Mouse (Mus musculus) midbrain, postnatal 0 days (tissue): ENCODE measurements at regions not wholly inside any gene's neighbourhood (a gene's known extent, or its start where the extent isn't known, plus 50 kb on each side); places are given as distances from the start of the nearest gene placed in this dataset.

ENCODE experiments used
- ATAC-seq: fragments of 200-750 bp; cut with Nextera tagmentation; 2 replicates; pipeline ENCODE4 v1.8.0; 2017; ENCODE audit warnings: moderate number of reproducible peaks, mild to moderate bottlenecking, moderate TSS enrichment, moderate library complexity; ENCODE audit not compliant: low FRiP score
- DNase-seq: peaks from one replicate; pipeline ENCODE4 v3.0.0-alpha.2; 2015; ENCODE audit warnings: low spot score
- H3K27ac ChIP-seq: fragments of 300-500 bp; sonication (generic); 2 replicates; pipeline ENCODE4 v1.5.1; 2014; ENCODE audit warnings: low read depth, mild to moderate bottlenecking, low read length, mixed read lengths
- H3K27me3 ChIP-seq: fragments of 300-500 bp; sonication (generic); 2 replicates; pipeline ENCODE4 v1.6.1; 2014; ENCODE audit warnings: low read length, control low read depth, mixed read lengths; ENCODE audit not compliant: insufficient read depth
- H3K36me3 ChIP-seq: fragments of 300-500 bp; sonication (generic); 2 replicates; pipeline ENCODE4 v1.6.1; 2014; ENCODE audit warnings: low read length, control low read depth, mixed read lengths; ENCODE audit not compliant: insufficient read depth
- H3K4me1 ChIP-seq: fragments of 300-500 bp; sonication (generic); 2 replicates; pipeline ENCODE4 v1.6.1; 2014; ENCODE audit warnings: mild to moderate bottlenecking, control low read depth, antibody characterized with exemption, low read length, mixed read lengths; ENCODE audit not compliant: insufficient read depth
- H3K4me2 ChIP-seq: fragments of 300-500 bp; sonication (generic); 2 replicates; pipeline ENCODE4 v1.6.1; 2014; ENCODE audit warnings: low read depth, mild to moderate bottlenecking, low read length, mixed read lengths; ENCODE audit not compliant: poor library complexity, severe bottlenecking
- H3K4me3 ChIP-seq: fragments of 300-500 bp; sonication (generic); 2 replicates; pipeline ENCODE4 v1.5.1; 2014; ENCODE audit warnings: low read depth, mild to moderate bottlenecking, low read length, moderate library complexity
- H3K9ac ChIP-seq: fragments of 300-500 bp; sonication (generic); replicated peaks from 2 replicates; pipeline ENCODE4 v1.6.1; 2014; ENCODE audit warnings: mild to moderate bottlenecking, low read length, moderate library complexity, mixed read lengths; ENCODE audit not compliant: poor library complexity, severe bottlenecking
- H3K9me3 ChIP-seq: fragments of 300-500 bp; sonication (generic); 2 replicates; pipeline ENCODE4 v1.6.1; 2016; ENCODE audit warnings: low read length, control low read depth
- CTCF ChIP-seq: IDR thresholded peaks from 2 replicates; pipeline ENCODE4 v1.5.1; 2016; ENCODE audit warnings: antibody characterized with exemption, mild to moderate bottlenecking
- WGBS: fragments of 180-500 bp; shearing (Covaris S2); extraction: QIAGEN DNeasy Blood & Tissue Kit; methylation state at CpG from one replicate; pipeline ENCODE4 v1.1.7; 2014; 5-methylcytosine and 5-hydroxymethylcytosine counted together

DNA sequence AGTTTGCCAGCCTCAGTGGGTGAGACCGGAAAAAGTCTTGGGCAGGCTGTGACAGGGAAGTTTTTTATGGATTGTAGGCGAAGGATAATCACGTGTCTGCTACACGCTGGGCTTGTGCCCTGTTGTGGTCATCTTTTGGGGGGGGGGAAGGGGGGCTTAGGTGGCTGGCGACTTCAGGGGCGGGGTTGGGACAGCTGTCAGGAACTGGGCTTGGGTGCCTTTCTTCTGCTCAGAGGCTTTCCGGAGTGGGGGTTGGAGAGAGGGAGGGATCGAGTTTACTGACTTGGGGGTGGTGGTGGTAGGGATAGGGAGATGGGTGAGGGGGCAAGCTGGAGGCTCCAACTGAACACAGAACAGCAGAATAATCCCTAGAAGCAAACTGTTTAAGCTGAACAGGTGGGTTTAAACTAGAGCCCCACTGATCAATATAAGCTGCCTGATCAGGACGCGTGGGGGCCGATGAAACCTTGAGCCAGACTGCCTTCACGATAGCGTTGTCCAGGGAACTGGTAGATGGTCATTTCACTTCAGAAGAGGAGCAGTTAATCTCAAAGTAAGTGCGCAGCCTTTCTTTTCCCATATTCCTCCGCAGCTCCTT lies 103.6 kb downstream of the Nucb2 start:
- Histone ChIP-seq H3K9ac (0 out of 2 replicates have a peak overlapping the region, but pooled peaks have one; percentile 39), H3K4me3 (peak overlapping the region; percentile 28), H3K36me3 (no peaks in the 10 kb centered on the region), H3K4me2 (peak overlapping the region; percentile 53), H3K9me3 (no peaks in the 10 kb centered on the region), H3K27me3 (no peaks in the 10 kb centered on the region), H3K4me1 (no peaks in the 10 kb centered on the region), H3K27ac (no peak overlapping the region)
- WGBS, result 6% methylated on average over 15 of the region's 15 CpGs
- DNase-seq (no peak), ATAC-seq (no peak)
- TF ChIP-seq CTCF, result no peak

DNA sequence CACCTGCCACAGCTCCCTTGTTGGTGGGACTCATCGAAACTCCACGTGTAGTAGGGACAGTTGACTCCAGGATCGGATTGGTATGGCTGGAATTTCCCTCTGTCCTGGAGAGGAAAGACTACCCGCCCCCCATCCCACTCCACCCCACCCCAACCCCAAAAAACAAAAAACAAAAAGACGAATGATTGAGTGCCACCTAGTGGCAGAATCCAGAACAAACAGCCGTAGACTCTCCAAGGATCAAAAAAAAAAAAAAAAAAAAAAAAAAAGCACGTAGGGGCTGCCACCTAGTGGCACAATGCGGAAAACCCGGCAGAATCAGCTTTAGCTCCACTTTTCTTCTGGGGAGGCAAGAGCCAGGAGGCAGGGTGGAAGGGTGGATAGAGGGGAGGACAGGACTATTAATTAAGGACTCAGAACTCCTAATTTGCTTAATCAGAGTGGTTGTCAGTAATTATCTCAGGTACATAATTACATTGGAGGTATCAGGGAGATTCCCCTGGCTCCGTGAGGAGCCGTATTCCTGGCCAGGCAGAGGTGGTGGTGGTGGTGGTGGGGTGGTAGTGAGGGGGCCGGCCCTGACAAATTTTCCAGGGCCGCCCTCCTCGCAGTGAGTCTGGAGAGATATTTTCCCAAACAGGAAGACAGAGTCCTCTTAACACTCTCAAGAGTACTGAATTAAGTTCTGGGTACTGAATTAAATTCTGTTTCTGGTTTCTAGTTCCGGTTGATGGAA lies 104.3 kb downstream of the Nucb2 start:
- TF ChIP-seq CTCF, result peak; percentile 86

DNA sequence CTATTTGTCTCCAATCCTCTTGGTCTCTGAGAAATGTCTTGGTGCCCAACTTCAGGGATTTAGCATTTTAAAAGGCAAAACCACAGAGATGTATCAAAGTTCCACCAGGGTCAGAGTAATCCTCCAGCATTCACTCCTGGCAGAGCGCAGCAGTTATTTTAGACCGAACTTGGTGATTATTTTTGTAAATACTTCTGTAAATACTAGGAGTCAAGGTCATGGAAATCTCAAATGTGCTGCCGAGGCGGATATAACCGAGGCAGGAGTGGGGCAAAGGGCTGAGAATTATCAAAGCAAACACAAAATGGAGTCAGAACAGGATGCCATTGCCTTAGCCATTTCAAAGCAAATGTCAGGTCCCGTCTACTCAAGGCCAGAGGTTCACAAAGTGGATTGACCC lies 105.2 kb downstream of the Nucb2 start:
- 79% methylated on average over 6 of the region's 6 CpGs for WGBS
- DNase-seq (no peak), ATAC-seq (no peak)
- no peak overlapping the region for H3K4me2 ChIP-seq
- H3K4me3 ChIP-seq, result no peak overlapping the region
- no peaks in the 10 kb centered on the region for H3K27me3 ChIP-seq
- no peak for TF ChIP-seq CTCF
- no peak overlapping the region for H3K9ac ChIP-seq
- no peaks in the 10 kb centered on the region for H3K9me3 ChIP-seq
- no peak overlapping the region for H3K27ac ChIP-seq
- H3K4me1 ChIP-seq, result no peaks in the 10 kb centered on the region
- no peaks in the 10 kb centered on the region for H3K36me3 ChIP-seq

More for the DNA sequence above, 104.3 kb downstream of the Nucb2 start:
- H3K4me2 ChIP-seq, result peak overlapping the region; percentile 53
- H3K27ac ChIP-seq, result no peak overlapping the region
- no peak overlapping the region for H3K9ac ChIP-seq
- DNase-seq (peak; percentile 86), ATAC-seq (peak; percentile 23; the same call in 1 of the 2 replicates)
- no peaks in the 10 kb centered on the region for H3K4me1 ChIP-seq
- H3K4me3 ChIP-seq, result peak overlapping the region; percentile 28
- WGBS, result 23% methylated on average over 15 of the region's 15 CpGs
- no peaks in the 10 kb centered on the region for H3K36me3 ChIP-seq
- H3K27me3 ChIP-seq, result no peaks in the 10 kb centered on the region
- no peaks in the 10 kb centered on the region for H3K9me3 ChIP-seq

DNA sequence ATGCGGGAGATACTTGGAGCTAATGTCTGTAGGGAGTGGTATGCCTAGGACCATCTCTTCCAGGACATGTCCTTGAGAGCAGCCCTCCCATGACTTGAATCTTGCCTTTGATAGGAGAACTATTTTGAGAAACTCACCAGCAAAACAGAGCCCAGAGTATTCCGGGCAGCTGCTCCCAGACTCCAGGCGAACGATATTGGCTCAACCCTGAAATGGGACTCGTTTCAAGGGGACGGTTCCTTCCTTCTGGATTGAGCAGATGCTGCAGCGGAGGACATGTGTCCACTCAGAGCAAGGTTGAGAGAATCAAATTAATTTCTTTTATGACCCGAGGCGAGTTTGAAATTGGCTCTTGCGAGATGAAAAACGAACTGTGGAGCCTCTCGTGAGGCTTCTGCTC lies 105.7 kb downstream of the Nucb2 start:
- Histone ChIP-seq H3K4me1 (no peaks in the 10 kb centered on the region), H3K4me2 (no peak overlapping the region), H3K27ac (no peak overlapping the region), H3K9ac (no peak overlapping the region), H3K27me3 (no peaks in the 10 kb centered on the region), H3K36me3 (no peaks in the 10 kb centered on the region), H3K4me3 (no peak overlapping the region), H3K9me3 (no peaks in the 10 kb centered on the region)
- ATAC-seq (no peak), DNase-seq (peak; percentile 44)
- 77% methylated on average over 12 of the region's 12 CpGs for WGBS
- no peak for TF ChIP-seq CTCF

DNA sequence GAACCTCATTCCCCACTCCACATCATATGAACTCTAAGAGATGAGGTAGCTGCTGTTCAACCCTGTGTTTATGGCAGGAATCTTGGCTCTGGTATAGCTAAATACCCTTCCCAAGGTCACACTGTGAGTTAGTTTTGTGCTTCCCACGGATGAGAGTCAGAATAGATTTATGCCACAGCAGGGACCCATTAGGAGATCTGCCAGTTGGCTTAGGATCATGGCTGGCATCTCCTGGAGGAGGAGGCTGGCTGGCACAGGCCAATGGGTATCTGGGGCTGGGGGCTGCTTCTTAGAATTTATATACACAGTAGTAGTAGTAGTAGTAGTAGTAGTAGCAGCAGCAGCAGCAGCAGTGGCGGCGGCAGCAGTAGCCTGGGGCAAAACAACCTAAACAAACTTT lies 111.8 kb downstream of the Nucb2 start:
- H3K9ac ChIP-seq, result no peak overlapping the region
- 55% methylated on average over 3 of the region's 3 CpGs for WGBS
- H3K4me2 ChIP-seq, result no peak overlapping the region
- no peak overlapping the region for H3K4me3 ChIP-seq
- ATAC-seq (no peak), DNase-seq (peak; percentile 84)
- no peak for TF ChIP-seq CTCF
- no peaks in the 10 kb centered on the region for H3K9me3 ChIP-seq
- H3K27me3 ChIP-seq, result no peaks in the 10 kb centered on the region
- no peaks in the 10 kb centered on the region for H3K36me3 ChIP-seq
- H3K27ac ChIP-seq, result no peak overlapping the region
- H3K4me1 ChIP-seq, result no peaks in the 10 kb centered on the region

DNA sequence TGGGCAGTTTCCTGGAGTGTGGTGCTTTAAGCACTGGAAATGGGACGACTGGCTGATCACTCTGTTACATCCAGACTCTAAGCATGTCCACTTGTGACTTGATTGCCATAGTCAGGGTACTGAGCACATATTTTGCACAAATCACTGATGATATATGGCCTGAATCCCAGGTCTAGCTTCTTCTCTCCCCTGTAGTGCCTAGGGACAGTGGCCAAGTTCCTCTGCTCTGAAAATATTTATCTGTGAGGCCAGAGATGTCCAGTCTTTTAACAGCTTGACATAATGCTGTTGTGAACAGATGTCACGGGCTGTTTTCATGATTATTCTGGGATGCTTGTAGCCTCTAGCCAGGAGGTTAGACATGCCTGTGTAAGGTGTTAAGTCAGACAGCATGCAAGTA lies 115.5 kb downstream of the Nucb2 start:
- WGBS, result 68% methylated on average over 2 of the region's 2 CpGs
- Histone ChIP-seq H3K4me2 (no peak overlapping the region), H3K9ac (no peak overlapping the region), H3K4me3 (no peak overlapping the region), H3K27ac (no peak overlapping the region), H3K27me3 (no peaks in the 10 kb centered on the region), H3K36me3 (no peaks in the 10 kb centered on the region), H3K9me3 (no peaks in the 10 kb centered on the region), H3K4me1 (no peaks in the 10 kb centered on the region)
- ATAC-seq (no peak), DNase-seq (no peak)
- no peak for TF ChIP-seq CTCF
